Mouse (Mus musculus): ENCODE measurements around the gene Coro1a. TPM values are rescaled to one million over a fixed set of nuclear protein-coding genes. Genes with fewer than 3 reads are reported as not detected.
A peak's percentile ranks its signal among the peaks of the same experiment; 100 is the strongest.

The Coro1a gene
- total RNA-seq, 2 experiments from 2014 or later = 2.3 to 2.4 TPM

- no peak for DNase-seq
- H3K4me3 ChIP-seq = no peak overlapping the region
- intact Hi-C loops (cut with DNase I) = no loop called here
- H3K27ac ChIP-seq = no peak overlapping the region
- TF ChIP-seq CTCF (IDR thresholded peaks at IDR 0.05) = no peak
Observed at GRCm38 (mm10) chr7:126725667-126726066, 18.1 kb upstream of the Coro1a start.

DNA sequence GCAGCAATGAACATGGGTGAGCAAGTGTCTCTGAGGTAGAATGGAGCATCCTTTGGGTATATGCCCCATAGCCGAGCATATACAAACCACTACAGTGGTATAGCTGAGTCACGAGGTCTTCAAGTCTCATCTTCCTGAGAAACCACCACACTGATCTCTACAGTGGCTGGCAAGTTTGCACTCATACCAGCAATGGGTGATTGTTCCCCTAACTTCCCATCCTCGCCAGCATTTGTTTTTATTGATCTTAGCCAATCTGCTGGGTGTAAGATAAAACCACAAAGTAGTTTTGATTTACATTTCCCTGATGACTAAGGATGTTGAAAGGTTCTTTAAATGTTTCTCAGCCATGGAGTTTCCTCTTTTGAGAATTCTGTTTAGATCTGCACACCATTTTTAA, 17.5 kb upstream of the Coro1a start:
- no peak for DNase-seq
- intact Hi-C loops (cut with DNase I) = no loop called here
- no peak for TF ChIP-seq CTCF (IDR thresholded peaks at IDR 0.05)
- Histone ChIP-seq H3K27ac (no peak overlapping the region), H3K4me3 (no peak overlapping the region)

DNA sequence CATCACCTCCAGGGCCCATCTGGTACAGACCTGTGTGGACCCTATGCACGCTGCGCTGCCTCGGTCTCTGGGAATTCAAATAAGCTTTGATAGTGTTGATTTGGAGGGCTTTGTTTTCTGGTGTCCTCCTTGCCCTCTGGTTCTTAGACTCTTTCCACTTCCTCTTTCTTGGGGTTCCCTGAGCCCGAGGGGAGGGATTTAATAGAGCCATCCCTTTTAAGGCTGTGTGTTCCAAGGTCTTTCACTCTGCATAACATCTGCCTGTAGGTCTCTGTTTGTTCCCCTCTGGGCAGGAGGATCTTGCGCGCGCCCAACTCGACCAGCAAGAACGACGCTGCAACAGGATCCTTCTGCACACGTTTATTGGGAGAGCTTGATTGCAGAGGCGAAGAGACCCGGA, 14.0 kb upstream of the Coro1a start:
- intact Hi-C loops (cut with DNase I) = no loop called here
- DNase-seq = no peak
- no peak for TF ChIP-seq CTCF (IDR thresholded peaks at IDR 0.05)
- Histone ChIP-seq H3K4me3 (no peak overlapping the region), H3K27ac (no peak overlapping the region)

- TF ChIP-seq CTCF (IDR thresholded peaks at IDR 0.05) = peak; percentile 2; the same call in 1 of the 2 replicates
- no peak for DNase-seq
- intact Hi-C loops (cut with DNase I) = no loop called here
Observed at GRCm38 (mm10) chr7:126718787-126719337, 11.3 kb upstream of the Coro1a start.

DNA sequence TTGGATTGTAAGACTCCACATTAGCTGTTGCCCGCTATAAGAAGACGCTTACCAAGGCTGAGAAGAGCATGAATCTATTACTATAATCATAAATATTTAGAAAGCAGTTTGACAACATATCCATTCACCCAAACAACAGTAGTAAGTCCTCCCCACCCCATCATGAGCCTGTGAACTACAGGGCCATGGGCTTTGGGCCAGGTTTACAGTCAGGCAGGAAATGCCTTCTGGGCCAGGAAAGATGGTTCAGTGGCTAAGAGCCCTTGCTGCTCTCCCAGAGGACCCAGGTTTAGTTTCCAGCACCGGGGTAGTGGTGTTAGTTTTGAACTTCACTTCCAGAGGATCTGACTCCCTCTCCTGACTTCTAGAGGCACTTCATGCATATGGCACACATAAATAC, 10.0 kb upstream of the Coro1a start:
- intact Hi-C loops (cut with DNase I) = no loop called here
- DNase-seq = no peak
- H3K4me3 ChIP-seq = no peak overlapping the region
- no peak overlapping the region for H3K27ac ChIP-seq
- no peak for TF ChIP-seq CTCF (IDR thresholded peaks at IDR 0.05)

More at GRCm38 (mm10) chr7:126718787-126719337, 11.3 kb upstream of the Coro1a start:
- H3K27ac ChIP-seq = no peak overlapping the region
- H3K4me3 ChIP-seq = no peak overlapping the region

- Histone ChIP-seq H3K27ac (no peak overlapping the region), H3K4me3 (no peak overlapping the region)
- no peak for TF ChIP-seq CTCF (IDR thresholded peaks at IDR 0.05)
- intact Hi-C loops (cut with DNase I) = no loop called here
- no peak for DNase-seq
Observed at GRCm38 (mm10) chr7:126715679-126716078, 8.1 kb upstream of the Coro1a start.

DNA sequence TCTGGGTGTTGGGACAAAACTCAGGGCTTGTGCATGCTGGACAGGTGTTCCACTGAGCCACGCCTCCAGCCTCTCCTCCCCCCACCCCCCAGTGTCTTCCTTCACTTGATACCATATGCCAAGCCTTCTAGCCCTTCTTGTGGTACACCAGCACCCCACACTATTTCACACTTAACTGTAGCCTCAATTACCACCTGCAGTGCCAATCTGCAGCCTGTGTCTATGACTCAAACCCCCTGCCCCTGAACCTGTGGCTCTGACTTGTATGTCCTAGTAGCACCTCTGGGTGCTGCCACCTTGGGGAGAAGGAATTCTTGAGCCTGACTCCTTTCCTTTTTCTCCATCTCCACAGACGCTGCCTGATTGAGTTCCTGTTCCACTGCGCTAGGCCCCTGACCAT, 4.3 kb upstream of the Coro1a start:
- intact Hi-C loops (cut with DNase I) = no loop called here
- Histone ChIP-seq H3K4me3 (no peak overlapping the region), H3K27ac (no peak overlapping the region)
- DNase-seq = no peak
- no peak for TF ChIP-seq CTCF (IDR thresholded peaks at IDR 0.05)

DNA sequence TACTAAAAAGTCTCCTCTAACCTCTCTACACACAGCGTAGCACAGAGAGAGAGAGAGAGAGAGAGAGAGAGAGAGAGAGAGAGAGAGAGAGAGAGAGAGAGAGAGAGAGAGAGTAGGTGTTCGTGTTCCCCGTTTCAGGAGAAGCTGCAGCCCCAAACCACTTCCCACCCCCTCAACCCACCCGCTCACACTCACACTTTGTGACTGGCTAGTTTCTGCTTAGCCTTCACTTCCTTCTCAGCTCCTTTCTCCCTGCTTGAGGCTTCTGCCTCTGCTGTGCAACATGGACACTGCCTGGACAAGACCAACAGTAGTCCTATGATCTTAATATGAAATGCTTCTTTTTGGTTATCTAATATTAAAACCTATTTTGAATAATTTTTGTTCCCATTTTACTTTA, 2.7 kb upstream of the Coro1a start:
- Histone ChIP-seq H3K27ac (no peak overlapping the region), H3K4me3 (no peak overlapping the region)
- DNase-seq = no peak
- no peak for TF ChIP-seq CTCF (IDR thresholded peaks at IDR 0.05)
- intact Hi-C loops (cut with DNase I) = no loop called here

DNA sequence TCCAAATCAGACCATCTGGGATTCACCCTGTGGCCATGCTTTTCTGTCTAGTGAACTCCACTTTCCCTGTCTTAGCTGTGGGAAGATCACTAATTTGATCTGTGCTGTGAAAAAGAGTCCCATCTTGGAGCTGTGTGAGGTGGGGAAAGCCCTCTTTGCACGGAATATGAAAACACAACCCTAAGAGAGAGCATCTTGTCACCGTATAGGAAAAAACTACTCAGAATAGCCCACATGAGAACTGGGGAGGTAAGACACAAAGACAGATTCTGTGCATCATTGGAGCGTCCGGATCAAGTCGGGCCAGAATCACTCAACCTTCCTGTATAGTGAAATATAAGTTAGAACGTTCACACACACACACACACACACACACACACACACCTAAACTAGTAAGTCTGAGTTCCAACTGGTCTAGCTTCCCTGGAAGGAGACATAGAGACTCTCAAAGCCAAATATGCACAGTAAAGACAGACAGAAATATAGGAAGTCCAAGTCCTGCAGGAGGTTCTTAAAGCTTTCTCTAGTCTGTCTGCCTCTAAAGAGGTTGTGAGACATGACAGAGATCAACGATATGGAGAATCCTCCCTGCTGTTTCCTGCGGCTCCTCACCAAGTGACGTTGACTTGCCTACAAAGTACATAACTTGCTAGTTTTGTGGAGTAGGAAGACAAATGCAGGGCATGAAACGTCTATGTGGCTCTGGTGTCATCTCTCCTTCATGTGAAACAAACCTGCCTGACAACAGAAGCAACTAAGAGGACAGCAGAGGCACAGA, 777 bp upstream of the Coro1a start:
- intact Hi-C loops (cut with DNase I) = no loop called here
- no peak for DNase-seq
- Histone ChIP-seq H3K4me3 (no peak overlapping the region), H3K27ac (no peak overlapping the region)
- TF ChIP-seq CTCF (IDR thresholded peaks at IDR 0.05) = no peak

GRCm38 (mm10) chr7:126704121-126704980, 3.2 kb downstream of the Coro1a start:
- peak; percentile 78 for DNase-seq
- Histone ChIP-seq H3K4me3 (peak overlapping the region; percentile 63), H3K27ac (peak overlapping the region; percentile 49)
- no peak for TF ChIP-seq CTCF (IDR thresholded peaks at IDR 0.05)
- intact Hi-C loops (cut with DNase I) = no loop called here

- intact Hi-C loops (cut with DNase I) = no loop called here
Observed at GRCm38 (mm10) chr7:126703757-126704077, 3.9 kb downstream of the Coro1a start.

GRCm38 (mm10) chr7:126702861-126703756, 4.5 kb downstream of the Coro1a start:
- no peak for TF ChIP-seq CTCF (IDR thresholded peaks at IDR 0.05)
- H3K27ac ChIP-seq = peak overlapping the region; percentile 49
- no peak for DNase-seq
- H3K4me3 ChIP-seq = peak overlapping the region; percentile 63
- intact Hi-C loops (cut with DNase I) = no loop called here

More at GRCm38 (mm10) chr7:126703757-126704077, 3.9 kb downstream of the Coro1a start:
- DNase-seq = no peak
- TF ChIP-seq CTCF (IDR thresholded peaks at IDR 0.05) = no peak
- Histone ChIP-seq H3K4me3 (peak overlapping the region; percentile 63), H3K27ac (peak overlapping the region; percentile 49)

Measured in gastrocnemius, adult 2 months (tissue).